Mouse (Mus musculus) hindbrain, embryonic 16.5 days (tissue): ENCODE results near the gene Rimbp2. TPM values are rescaled to one million over a fixed set of nuclear protein-coding genes. Genes with fewer than 3 reads are reported as not detected.
A peak's percentile ranks its signal among the peaks of the same experiment; 100 is the strongest.
"Not testable (repeated sequence)": the region's sequence is repeated elsewhere in the genome, so short reads cannot be mapped to it uniquely, and the experiment has no call there.

ENCODE experiments used
- ATAC-seq: fragments of 200-750 bp; cut with Nextera tagmentation; 2 replicates; pipeline ENCODE4 v1.8.0; 2017; ENCODE audit warnings: moderate TSS enrichment, moderate library complexity
- H3K27ac ChIP-seq: fragments of 300-500 bp; sonication (generic); 2 replicates; pipeline ENCODE4 v1.5.1; 2014; ENCODE audit warnings: low read depth, mild to moderate bottlenecking, control low read depth, low read length, moderate library complexity
- H3K27me3 ChIP-seq: fragments of 300-500 bp; sonication (generic); replicated peaks from 2 replicates; pipeline ENCODE4 v1.6.1; 2014; ENCODE audit warnings: low read length; ENCODE audit not compliant: control insufficient read depth, insufficient read depth
- H3K36me3 ChIP-seq: fragments of 300-500 bp; sonication (generic); 2 replicates; pipeline ENCODE4 v1.6.1; 2014; ENCODE audit warnings: mild to moderate bottlenecking, low read length, moderate library complexity, mixed read lengths; ENCODE audit not compliant: control insufficient read depth, insufficient read depth
- H3K4me1 ChIP-seq: fragments of 300-500 bp; sonication (generic); 2 replicates; pipeline ENCODE4 v1.6.1; 2014; ENCODE audit warnings: low read depth, low read length; ENCODE audit not compliant: control insufficient read depth, insufficient read depth
- H3K4me2 ChIP-seq: fragments of 300-500 bp; sonication (generic); 2 replicates; pipeline ENCODE4 v1.6.1; 2014; ENCODE audit warnings: mild to moderate bottlenecking, low read length, control low read depth, moderate library complexity
- H3K4me3 ChIP-seq: fragments of 300-500 bp; sonication (generic); 2 replicates; pipeline ENCODE4 v1.5.1; 2014; ENCODE audit warnings: mild to moderate bottlenecking, low read length, control low read depth, moderate library complexity
- H3K9ac ChIP-seq: fragments of 300-500 bp; sonication (generic); 2 replicates; pipeline ENCODE4 v1.6.1; 2014; ENCODE audit warnings: low read depth, mild to moderate bottlenecking, control low read depth, low read length, moderate library complexity
- H3K9me3 ChIP-seq: fragments of 300-500 bp; sonication (generic); 2 replicates; pipeline ENCODE4 v1.6.1; 2014; ENCODE audit warnings: mild to moderate bottlenecking, low read length, moderate library complexity; ENCODE audit not compliant: control insufficient read depth
- WGBS: fragments of 180-500 bp; shearing (Covaris S2); extraction: QIAGEN DNeasy Blood & Tissue Kit; methylation state at CpG from one replicate; pipeline ENCODE4 v1.1.7; 2014; 5-methylcytosine and 5-hydroxymethylcytosine counted together
- polyA plus RNA-seq: library from polyadenylated mRNA; unstranded; fragments of >200 nt; fragmentation: Nextera tagmentation; extraction: Ambion mirVana; gene quantifications from 2 replicates; pipeline ENCODE4 v1.2.1, GENCODE M21; 2015

Gene Rimbp2
- polyA plus RNA-seq, 1 experiment from 2014 or later, result 4.7 TPM

DNA sequence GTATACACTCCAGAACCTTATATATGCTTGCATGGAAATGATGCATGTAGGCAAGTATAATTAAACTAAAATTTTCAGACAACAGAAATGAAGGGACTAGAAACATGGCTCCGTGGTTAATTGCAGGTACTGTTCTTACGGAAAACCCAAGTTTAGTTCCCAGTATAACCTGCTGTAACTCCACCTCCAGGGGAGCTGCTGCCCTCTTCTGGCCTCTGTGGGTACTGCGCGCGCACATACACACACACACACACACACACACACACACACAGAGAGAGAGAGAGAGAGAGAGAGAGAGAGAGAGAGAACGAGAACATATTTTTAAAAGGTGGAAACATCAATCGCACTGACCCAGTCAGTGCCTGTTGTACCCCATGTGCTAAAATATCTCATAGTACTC is 25.7 kb upstream of the Rimbp2 start:
- Histone ChIP-seq H3K27ac (no peak overlapping the region), H3K9me3 (no peaks in the 10 kb centered on the region), H3K4me1 (no peaks in the 10 kb centered on the region), H3K9ac (no peak overlapping the region), H3K27me3 (no peaks in the 10 kb centered on the region), H3K4me3 (no peak overlapping the region), H3K36me3 (no peaks in the 10 kb centered on the region), H3K4me2 (no peak overlapping the region)
- 96% methylated on average over 7 of the region's 7 CpGs for WGBS
- no peak for ATAC-seq

DNA sequence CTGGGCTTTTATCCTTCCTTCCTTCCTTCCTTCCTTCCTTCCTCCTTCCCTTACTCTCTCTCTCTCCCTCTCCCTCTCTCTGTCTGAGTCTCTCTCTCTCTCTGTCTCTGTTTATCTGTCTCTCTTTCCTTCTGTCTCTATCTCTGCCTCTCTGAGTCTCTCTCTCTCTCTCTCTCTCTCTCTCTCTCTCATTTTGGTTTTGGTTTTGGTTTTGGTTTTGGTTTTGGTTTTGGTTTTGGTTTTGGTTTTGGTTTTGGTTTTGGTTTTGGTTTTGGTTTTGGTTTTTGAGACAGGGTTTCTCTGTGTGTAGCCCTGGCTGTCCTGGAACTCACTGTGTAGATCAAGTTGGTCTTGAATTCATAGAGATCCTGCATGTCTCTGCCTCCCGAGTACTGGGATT is 24.2 kb upstream of the Rimbp2 start:
- 90% methylated on average over 1 of the region's 1 CpGs for WGBS
- ATAC-seq, H3K9ac ChIP-seq, H3K36me3 ChIP-seq, H3K27ac ChIP-seq, H3K4me2 ChIP-seq, H3K4me3 ChIP-seq, H3K27me3 ChIP-seq, H3K4me1 ChIP-seq, H3K9me3 ChIP-seq: not testable (repeated sequence)

DNA sequence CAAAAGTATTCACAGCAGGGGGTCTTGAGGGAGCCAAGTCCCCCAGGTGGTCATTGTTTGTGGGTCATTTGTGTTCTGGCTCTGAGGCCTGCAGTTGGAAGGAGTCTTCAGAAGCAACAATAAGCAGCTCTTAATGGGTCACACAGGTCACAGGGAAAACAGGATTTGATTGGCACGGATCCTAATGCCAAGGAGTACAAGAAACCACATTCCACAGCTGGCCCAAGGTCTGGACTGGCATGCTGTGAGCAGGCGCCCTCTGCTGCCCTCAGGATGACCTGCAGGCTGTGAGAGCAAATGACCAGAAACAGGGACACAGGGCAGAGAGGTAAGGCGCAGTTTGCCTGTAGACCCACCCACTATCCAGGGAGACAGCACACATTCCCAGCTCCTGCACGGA is 23.0 kb upstream of the Rimbp2 start:
- no peak for ATAC-seq
- H3K36me3 ChIP-seq, result no peaks in the 10 kb centered on the region
- 15% methylated on average over 4 of the region's 4 CpGs for WGBS

DNA sequence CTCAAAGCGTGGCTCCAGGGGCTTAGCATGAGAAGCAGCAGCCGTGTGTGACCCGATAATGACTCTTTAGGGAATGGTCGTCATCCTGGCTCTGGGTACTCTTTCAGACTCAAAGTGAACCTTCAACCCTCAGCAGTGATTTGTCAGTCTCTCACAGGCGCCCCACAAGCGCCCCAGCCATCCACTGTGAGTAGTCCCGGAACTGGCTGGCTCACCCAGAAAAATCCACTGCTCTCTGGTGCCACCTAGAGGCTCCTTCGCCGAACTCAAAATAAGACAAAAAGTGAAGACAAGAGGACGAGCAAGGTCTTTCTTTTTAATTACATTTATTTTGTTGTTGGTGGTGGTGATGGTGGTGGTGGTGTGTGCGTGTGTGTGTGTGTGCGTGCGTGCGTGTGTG is 18.0 kb upstream of the Rimbp2 start:
- peak overlapping the region; percentile 38 for H3K4me2 ChIP-seq
- no peak overlapping the region for H3K27ac ChIP-seq
- H3K4me3 ChIP-seq, result no peak overlapping the region
- H3K4me1 ChIP-seq, result no peaks in the 10 kb centered on the region
- no peaks in the 10 kb centered on the region for H3K36me3 ChIP-seq
- H3K27me3 ChIP-seq, result no peaks in the 10 kb centered on the region
- 15% methylated on average over 14 of the region's 14 CpGs for WGBS
- ATAC-seq, result 0 out of 2 replicates have a peak, but pooled peaks have one; percentile 56
- peak overlapping the region; percentile 27; the same call in 1 of the 2 replicates for H3K9ac ChIP-seq
- H3K9me3 ChIP-seq, result no peaks in the 10 kb centered on the region

More for the DNA sequence above, 23.0 kb upstream of the Rimbp2 start:
- Histone ChIP-seq H3K4me3 (no peak overlapping the region), H3K4me2 (no peak overlapping the region), H3K9ac (no peak overlapping the region), H3K4me1 (no peaks in the 10 kb centered on the region), H3K9me3 (no peaks in the 10 kb centered on the region), H3K27me3 (no peaks in the 10 kb centered on the region), H3K27ac (no peak overlapping the region)

DNA sequence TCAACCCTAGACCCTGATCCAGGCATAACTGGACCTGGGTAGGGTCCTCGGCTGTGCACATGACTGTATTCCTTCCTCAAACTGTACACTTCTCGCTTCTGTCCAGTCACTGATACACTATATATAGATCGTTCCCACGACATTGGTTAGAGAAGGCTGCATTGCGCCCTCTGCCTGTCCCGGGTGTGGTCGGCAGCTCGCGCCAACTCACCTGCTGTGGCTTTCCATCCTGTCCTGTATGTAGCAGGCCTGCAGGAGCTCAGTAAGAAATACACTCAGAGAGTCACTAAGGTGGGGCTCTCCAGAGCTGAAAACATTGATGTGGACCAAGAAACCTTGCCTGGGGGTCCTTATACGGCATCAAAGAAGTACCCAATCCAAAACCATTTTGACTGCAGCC is 17.6 kb upstream of the Rimbp2 start:
- no peaks in the 10 kb centered on the region for H3K9me3 ChIP-seq
- H3K4me1 ChIP-seq, result no peaks in the 10 kb centered on the region
- H3K27ac ChIP-seq, result no peak overlapping the region
- H3K27me3 ChIP-seq, result no peaks in the 10 kb centered on the region
- no peak overlapping the region for H3K4me3 ChIP-seq
- no peaks in the 10 kb centered on the region for H3K36me3 ChIP-seq
- WGBS, result 71% methylated on average over 10 of the region's 10 CpGs
- ATAC-seq, result no peak
- peak overlapping the region; percentile 38 for H3K4me2 ChIP-seq
- no peak overlapping the region; the same call in 1 of the 2 replicates for H3K9ac ChIP-seq

DNA sequence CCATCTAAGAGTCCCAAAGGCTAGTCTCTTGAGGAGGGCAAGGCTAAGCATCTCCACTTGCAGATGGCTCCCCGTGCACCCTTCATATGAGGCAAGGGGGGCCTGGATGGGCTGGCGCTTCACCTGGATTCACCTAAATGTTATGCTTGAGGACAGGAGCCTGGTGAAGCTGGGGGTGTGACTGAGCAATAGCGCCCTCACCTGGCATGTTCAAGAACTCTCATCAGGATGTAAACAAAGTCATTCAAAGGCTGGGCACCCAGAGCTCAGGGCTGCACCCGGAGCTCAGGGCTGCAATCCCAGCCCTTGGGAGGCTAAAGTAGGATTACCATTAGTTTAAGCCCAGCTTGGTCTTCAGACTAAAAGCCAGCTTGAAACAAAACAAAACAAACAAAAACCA is 11.1 kb upstream of the Rimbp2 start:
- Histone ChIP-seq H3K9ac (no peak overlapping the region), H3K36me3 (no peaks in the 10 kb centered on the region), H3K4me2 (no peak overlapping the region), H3K27me3 (no peaks in the 10 kb centered on the region), H3K27ac (no peak overlapping the region), H3K9me3 (peaks cover 4% of the 10 kb centered on the region; the same call in 1 of the 2 replicates), H3K4me3 (no peak overlapping the region), H3K4me1 (no peaks in the 10 kb centered on the region)
- WGBS, result 57% methylated on average over 4 of the region's 4 CpGs
- ATAC-seq, result no peak

DNA sequence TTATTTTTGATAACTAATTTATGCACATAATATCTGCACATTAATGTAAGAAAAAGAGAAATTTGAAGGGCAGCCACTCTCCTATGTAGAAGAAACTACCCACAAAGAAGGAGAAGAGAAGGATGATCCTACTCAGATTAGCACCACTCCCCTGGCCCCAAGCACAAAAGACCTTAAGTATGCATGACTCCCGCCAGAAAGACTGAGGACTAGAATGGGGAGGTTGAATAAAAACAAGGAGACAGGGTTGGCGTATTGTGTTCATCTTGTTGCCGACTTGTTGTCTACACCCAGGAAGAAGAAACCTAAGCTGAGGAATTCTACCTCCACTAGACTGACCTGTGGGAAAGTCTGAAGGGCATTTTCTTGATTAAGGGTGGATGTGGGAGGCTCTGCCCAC is 5.6 kb upstream of the Rimbp2 start:
- ATAC-seq, result no peak
- WGBS, result 68% methylated on average over 3 of the region's 3 CpGs
- Histone ChIP-seq H3K4me1 (no peaks in the 10 kb centered on the region), H3K27me3 (no peaks in the 10 kb centered on the region), H3K4me3 (no peak overlapping the region), H3K9me3 (peaks cover 4% of the 10 kb centered on the region; the same call in 1 of the 2 replicates), H3K9ac (no peak overlapping the region), H3K27ac (no peak overlapping the region), H3K36me3 (no peaks in the 10 kb centered on the region), H3K4me2 (no peak overlapping the region)

DNA sequence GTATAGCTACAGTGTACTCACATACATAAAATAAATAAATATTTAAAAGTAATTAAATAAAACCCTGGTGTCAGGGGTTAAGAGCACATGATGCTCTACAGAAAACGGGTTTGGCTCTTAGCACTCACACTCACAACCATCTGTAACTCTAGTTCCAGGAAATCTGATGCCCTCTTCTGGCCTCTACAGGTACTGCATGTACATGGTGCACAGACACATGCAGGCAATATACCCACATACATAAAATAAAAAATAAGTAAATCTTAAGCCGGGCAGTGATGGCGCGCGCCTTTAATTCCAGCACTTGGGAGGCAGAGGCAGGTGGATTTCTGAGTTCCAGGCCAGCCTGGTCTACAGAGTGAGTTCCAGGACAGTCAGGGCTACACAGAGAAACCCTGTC is 1.1 kb upstream of the Rimbp2 start:
- not testable (repeated sequence) for H3K9ac ChIP-seq, ATAC-seq, H3K27me3 ChIP-seq, H3K4me2 ChIP-seq, H3K9me3 ChIP-seq, H3K4me3 ChIP-seq, H3K36me3 ChIP-seq, H3K27ac ChIP-seq
- H3K4me1 ChIP-seq, result peaks cover 11% of the 10 kb centered on the region
- WGBS, result 91% methylated on average over 5 of the region's 5 CpGs

DNA sequence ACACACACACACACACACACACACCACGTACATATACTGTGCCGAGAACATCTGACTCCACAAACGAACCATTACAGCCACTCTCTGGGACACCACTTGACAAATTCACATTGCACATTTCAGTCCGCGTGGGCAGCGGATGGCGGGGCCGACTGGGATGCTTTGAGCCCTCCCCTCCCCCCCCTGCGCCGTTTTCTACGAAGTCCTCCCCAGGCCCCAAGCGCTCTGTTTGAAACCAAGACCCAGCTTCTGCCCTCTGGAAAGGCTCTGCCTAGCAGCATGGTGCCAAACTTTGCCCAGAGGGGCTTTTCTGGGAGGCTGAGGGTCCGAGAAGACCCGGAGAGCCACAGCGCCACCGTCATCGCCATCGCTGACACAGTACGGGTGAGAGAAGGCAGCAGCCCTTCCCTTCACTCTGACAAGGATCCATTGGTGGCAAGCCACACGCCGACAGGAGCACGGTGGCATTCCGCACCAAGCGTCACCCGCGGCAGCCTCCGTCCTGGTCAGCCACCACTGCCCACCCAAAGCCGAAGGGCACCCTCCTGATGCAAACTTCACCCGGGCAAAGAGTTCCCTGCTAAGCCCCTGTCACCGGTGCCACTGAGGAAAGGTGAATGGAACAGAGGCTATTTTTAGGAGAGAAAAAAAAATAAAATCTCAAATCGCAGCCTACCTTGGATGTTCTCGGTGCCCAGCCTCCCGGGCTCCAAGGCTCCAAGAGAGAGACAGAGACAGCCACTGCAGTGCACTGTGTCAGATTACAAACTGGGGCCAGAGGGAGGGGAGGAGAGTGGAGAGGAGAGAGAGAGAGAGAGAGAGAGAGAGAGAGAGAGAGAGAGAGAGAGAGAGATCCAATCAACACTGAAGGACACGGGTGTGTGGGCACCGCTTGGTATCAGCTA is 743 bp downstream of the Rimbp2 start:
- Histone ChIP-seq H3K4me2 (peak overlapping the region; percentile 67), H3K27me3 (no peaks in the 10 kb centered on the region), H3K9ac (peak overlapping the region; percentile 75), H3K4me1 (peaks cover 11% of the 10 kb centered on the region), H3K4me3 (peak overlapping the region; percentile 56), H3K27ac (peak overlapping the region; percentile 83), H3K36me3 (no peaks in the 10 kb centered on the region), H3K9me3 (no peaks in the 10 kb centered on the region)
- under 1% methylated on average over 35 of the region's 35 CpGs for WGBS
- peak; percentile 76 for ATAC-seq
